Mouse (Mus musculus) spleen, adult 2 months (tissue): ENCODE results near the gene Rufy4. TPM values are rescaled to one million over a fixed set of nuclear protein-coding genes. Genes with fewer than 3 reads are reported as not detected.

Source experiments
- DNase-seq, 2 experiments: peaks; one replicate each; pipeline versions ENCODE4 v3.0.0 to v3.0.0-alpha.2; 2012 to 2021; ENCODE audit warnings: low spot score in 2 of 2, low read depth in 1 of 2
- H3K27ac ChIP-seq: fragments of 200-500 bp; 2 replicates; pipeline ENCODE4 v1.5.1; 2012; ENCODE audit warnings: low read length, inconsistent platforms; ENCODE audit not compliant: insufficient read depth
- H3K27me3 ChIP-seq: fragments of 200-500 bp; 2 replicates; pipeline ENCODE4 v1.6.1; 2012; ENCODE audit warnings: mild to moderate bottlenecking, moderate library complexity, low read length, inconsistent platforms; ENCODE audit not compliant: control insufficient read depth, insufficient read depth
- H3K36me3 ChIP-seq: fragments of 200-500 bp; 2 replicates; pipeline ENCODE4 v1.6.1; 2012; ENCODE audit warnings: mild to moderate bottlenecking, low read length, inconsistent platforms; ENCODE audit not compliant: control insufficient read depth, insufficient read depth
- H3K4me1 ChIP-seq: fragments of 200-500 bp; 2 replicates; pipeline ENCODE4 v1.6.1; 2011; ENCODE audit warnings: inconsistent platforms; ENCODE audit not compliant: control insufficient read depth, insufficient read depth, insufficient read length
- H3K4me3 ChIP-seq: fragments of 200-500 bp; 2 replicates; pipeline ENCODE4 v1.5.1; 2011; ENCODE audit warnings: mild to moderate bottlenecking, inconsistent platforms; ENCODE audit not compliant: insufficient read depth, insufficient read length; ENCODE audit errors: extremely low read depth
- CTCF ChIP-seq: fragments of 200-500 bp; IDR thresholded peaks from 2 replicates; pipeline ENCODE4 v1.5.1; 2011; ENCODE audit warnings: mild to moderate bottlenecking, inconsistent platforms; ENCODE audit not compliant: insufficient read depth, insufficient read length, insufficient replicate concordance; ENCODE audit errors: extremely low read depth
- POLR2A ChIP-seq: fragments of 200-500 bp; IDR thresholded peaks from 2 replicates; pipeline ENCODE4 v1.6.1; 2011; ENCODE audit warnings: low read depth, low read length, inconsistent platforms
- WGBS: fragments of 180-500 bp; shearing (Covaris S2); methylation state at CpG from one replicate; pipeline ENCODE4 v1.1.7; 2018; 5-methylcytosine and 5-hydroxymethylcytosine counted together
- polyA plus RNA-seq: library from polyadenylated mRNA; depleted of rRNA; stranded (reverse); fragments of >200 nt; gene quantifications from 2 replicates; pipeline ENCODE4 v1.2.3, GENCODE M21; 2012

Rufy4 gene
- polyA plus RNA-seq, 1 experiment = 0.67 TPM

DNA sequence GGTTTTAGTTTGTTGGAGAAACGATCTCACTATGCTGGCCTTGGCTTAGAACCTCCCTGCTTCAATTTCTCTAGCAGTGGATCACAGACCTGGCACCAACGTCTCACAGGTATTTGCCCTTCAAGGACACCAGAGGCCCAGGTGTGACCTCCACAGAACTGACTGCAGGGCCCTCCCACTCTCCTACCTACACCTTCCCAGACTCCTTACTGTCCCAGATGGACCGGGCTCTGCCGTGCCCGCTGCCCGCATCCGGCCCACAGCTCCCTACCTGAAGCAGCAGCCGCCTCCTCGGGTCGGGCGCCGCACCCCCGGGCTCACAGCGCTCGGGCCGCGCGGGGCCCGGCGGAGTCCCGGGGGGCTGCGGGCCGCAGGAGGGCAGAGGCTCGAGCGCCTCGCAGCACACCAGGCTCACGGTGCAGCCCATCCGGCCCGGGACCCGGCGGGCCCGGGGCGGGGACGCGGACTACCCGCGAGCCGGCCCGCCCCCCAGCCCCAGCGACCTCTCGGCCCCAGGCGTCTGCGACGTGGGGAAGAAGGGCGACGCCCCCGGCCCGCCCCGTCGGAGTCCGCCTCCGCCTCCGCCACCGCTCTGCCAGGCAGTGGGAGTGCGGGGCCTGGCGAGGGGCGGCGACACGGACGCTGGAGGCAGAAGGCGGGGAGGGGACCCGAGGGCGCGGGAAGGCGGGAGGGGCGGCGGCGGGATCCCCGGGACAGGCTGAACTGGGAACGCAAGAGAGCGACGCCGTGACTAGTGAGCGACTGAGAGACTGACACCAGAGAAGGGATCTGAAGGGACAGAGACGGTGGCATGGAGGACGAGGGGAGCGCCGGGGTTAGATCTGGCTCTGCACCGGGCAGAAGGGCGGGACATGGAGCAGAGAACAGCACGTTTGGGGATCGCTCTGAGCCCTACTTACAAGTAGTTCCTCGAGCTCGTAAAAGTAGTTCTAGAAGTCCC lies 1.0 kb upstream of the Rufy4 start, which contains the start of gene Tns1:
Gene Tns1, minus strand, starts transcription at position 429 of the 961 bp plus-strand sequence.
- TF ChIP-seq CTCF (no peak), POLR2A (no peak)
- no peaks in the 10 kb centered on the region for H3K4me1 ChIP-seq
- no peaks in the 10 kb centered on the region for H3K36me3 ChIP-seq
- 3% methylated on average over 83 of the region's 84 CpGs for WGBS
- H3K27me3 ChIP-seq = peaks cover 7% of the 10 kb centered on the region
- peak in 1 of 2 experiments; percentile 27 for DNase-seq
- H3K4me3 ChIP-seq = peak within 1 kb of the TSS; percentile 55
- H3K27ac ChIP-seq = no peak within 1 kb of the TSS

DNA sequence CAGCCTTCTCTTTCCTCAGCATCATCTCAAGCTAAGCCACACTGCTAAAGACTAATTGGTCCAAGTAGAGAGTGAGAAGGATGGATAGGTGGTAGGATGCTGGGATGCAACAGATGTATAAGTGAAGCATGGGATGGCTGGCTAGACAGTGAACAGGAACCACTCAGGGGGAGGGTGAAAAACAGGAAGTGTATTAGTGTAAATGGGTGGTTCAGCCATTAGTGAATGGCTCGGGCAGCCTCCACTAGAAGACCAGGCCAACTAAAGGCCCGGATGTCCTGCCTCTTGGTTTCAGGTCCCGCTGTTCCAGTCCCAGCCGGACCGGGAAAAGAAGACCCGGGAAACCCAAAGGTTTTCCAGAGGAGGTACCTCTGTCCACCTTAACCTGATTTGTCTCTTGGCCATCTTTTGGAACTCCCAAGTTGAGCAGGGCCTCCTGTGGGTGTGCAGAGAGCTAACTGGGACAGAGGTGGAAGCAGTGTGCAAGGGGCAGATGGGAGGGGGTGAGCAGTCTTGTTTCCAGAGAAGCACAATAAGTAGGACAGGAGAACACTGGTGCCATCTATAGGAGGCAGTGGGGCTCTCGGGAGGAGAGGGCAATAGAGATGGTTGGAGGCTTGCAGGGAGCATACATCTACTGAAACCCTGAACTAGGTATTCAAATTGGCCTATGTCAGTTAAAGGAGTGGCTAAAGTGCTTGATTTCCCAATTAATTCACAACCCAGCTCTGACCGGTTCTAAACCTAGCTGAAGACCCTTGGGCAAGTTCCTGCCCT lies 5.7 kb downstream of the Rufy4 start:
- no peaks in the 10 kb centered on the region for H3K27me3 ChIP-seq
- TF ChIP-seq POLR2A (no peak), CTCF (no peak)
- no peaks in the 10 kb centered on the region for H3K4me1 ChIP-seq
- no peaks in the 10 kb centered on the region for H3K36me3 ChIP-seq
- no peak overlapping the region for H3K4me3 ChIP-seq
- no peak for DNase-seq
- no peak overlapping the region for H3K27ac ChIP-seq
- WGBS = 76% methylated on average over 8 of the region's 8 CpGs

DNA sequence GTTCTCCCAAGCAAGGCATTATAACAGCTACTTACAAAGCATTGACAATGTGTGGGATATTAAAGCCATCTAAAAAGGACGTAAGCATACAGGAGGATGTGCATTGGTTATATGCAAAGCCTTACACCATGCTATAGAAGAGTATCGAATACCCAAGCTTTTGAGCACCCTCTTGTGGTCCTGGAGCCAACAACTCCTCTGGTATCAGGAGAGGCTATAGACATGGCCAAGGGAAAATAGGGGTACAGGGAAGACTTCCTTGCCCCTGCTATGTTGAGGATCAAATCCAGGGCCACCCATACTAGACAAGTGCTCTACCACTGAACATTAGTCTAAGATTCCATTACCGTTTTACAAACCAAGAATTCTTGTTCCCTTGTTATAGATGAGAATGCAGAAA lies 6.7 kb downstream of the Rufy4 start:
- Histone ChIP-seq H3K4me1 (no peaks in the 10 kb centered on the region), H3K27me3 (no peaks in the 10 kb centered on the region), H3K4me3 (no peak overlapping the region), H3K27ac (no peak overlapping the region), H3K36me3 (no peaks in the 10 kb centered on the region)
- 77% methylated on average over 3 of the region's 3 CpGs for WGBS
- no peak for DNase-seq
- TF ChIP-seq POLR2A (no peak), CTCF (no peak)

DNA sequence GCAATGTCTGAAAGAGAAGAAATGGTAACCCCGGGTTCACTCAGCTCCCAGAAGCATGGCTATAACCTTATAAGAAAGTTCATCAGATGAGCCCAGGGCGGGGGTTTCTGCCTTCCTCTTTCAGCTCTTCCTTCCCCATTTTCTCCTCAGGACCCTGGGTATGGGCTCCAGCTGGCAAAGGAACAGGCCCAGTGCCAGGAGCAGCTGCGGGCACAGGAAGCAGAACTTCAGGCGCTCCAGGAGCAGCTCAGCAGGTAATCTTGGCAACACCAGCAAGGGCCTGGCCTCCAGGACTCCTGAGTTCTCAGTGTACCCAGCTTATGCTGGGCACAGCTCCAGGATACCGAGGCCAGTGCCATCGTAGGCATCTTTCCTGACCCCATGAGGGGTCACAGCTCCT lies 8.6 kb downstream of the Rufy4 start:
- H3K36me3 ChIP-seq = no peaks in the 10 kb centered on the region
- TF ChIP-seq CTCF = no peak
- no peak for TF ChIP-seq POLR2A
- DNase-seq = no peak
- no peaks in the 10 kb centered on the region for H3K4me1 ChIP-seq
- H3K27me3 ChIP-seq = no peaks in the 10 kb centered on the region
- H3K27ac ChIP-seq = no peak overlapping the region
- no peak overlapping the region for H3K4me3 ChIP-seq
- 18% methylated on average over 6 of the region's 6 CpGs for WGBS

DNA sequence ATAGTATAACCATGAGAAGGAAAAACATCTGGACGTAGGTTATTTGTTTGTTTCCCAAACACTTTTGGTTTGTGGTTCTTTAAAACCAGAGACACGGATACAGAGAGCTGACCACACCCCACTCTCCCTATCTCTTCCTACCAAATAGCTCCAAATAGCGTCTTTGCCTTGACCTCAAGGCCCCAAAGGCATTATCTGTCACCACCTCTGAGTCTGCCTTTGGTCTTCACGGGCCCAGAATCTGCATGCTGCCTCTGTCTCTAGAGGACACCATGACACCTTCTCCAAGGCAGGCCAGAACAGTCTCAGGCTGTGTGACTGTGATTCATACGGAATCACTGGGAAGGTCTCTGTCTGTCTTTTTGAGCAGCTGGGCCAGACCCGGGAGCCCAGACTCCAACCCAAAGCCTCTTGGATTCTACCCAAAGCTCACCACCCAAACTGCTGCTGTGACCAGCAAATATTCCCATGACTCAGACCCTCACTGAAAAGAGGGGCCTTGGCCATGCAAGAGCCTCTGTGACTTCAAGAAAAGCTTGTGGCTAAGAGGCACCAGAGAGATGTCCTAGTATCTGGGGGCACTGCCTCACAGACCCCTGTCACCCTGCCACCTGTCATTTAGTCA lies 10.1 kb downstream of the Rufy4 start:
- H3K4me3 ChIP-seq = no peak overlapping the region
- no peaks in the 10 kb centered on the region for H3K27me3 ChIP-seq
- no peaks in the 10 kb centered on the region for H3K4me1 ChIP-seq
- no peak for TF ChIP-seq POLR2A
- TF ChIP-seq CTCF = no peak
- DNase-seq = no peak
- WGBS = 67% methylated on average over 6 of the region's 6 CpGs
- H3K36me3 ChIP-seq = no peaks in the 10 kb centered on the region
- H3K27ac ChIP-seq = no peak overlapping the region

DNA sequence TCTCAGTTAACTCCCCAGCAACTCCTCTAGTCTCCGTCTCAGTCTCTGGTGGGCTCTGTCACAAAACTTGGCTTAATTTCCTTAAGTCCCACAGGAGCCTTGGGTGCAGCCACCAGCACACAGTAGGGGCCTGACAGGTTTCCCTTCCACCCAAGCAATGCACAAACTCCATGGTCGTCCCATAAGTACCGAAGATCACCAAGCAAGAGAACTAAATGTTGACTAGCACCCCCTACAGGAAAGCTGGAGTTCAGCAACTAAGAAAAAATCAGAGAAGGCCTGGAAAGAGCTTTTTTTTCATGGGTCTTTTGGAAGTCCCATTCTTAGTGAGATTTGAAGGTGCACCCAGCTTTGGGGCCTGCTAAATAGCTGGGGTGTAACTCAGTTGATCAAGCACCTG lies 14.1 kb downstream of the Rufy4 start:
- Histone ChIP-seq H3K27me3 (no peaks in the 10 kb centered on the region), H3K4me1 (no peaks in the 10 kb centered on the region), H3K36me3 (no peaks in the 10 kb centered on the region), H3K4me3 (no peak overlapping the region), H3K27ac (no peak overlapping the region)
- WGBS = 46% methylated on average over 3 of the region's 3 CpGs
- TF ChIP-seq CTCF (no peak), POLR2A (no peak)
- no peak for DNase-seq

DNA sequence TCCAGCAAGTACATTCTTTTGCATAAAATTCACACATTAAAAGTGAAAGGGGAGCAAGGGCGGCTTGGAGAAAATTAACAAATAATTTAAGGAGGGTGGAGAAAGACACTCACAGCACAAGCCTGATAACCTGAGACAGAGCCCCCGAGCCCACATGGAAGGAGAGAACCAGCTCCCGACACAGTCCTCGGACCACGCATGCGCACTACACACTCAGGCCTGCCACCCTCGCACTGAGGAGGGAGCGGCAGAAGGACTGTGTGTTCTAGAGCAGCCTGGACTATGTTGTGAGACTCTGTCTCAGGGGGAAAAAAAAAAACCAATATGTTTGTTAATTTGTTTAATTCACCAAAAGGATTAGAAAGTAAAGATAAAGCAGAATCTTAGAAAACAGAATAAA lies 16.4 kb downstream of the Rufy4 start:
- H3K27me3 ChIP-seq = no peaks in the 10 kb centered on the region
- no peak overlapping the region for H3K27ac ChIP-seq
- 96% methylated on average over 8 of the region's 8 CpGs for WGBS
- H3K36me3 ChIP-seq = no peaks in the 10 kb centered on the region
- no peak for TF ChIP-seq CTCF
- no peak for TF ChIP-seq POLR2A
- no peak for DNase-seq
- no peaks in the 10 kb centered on the region for H3K4me1 ChIP-seq
- H3K4me3 ChIP-seq = no peak overlapping the region
